Comparison of ENCODE assay signal across 8 mouse cellular contexts in genomic region chr9:22259184-22260091, GRCm38 (mm10). TPM values are rescaled to one million over a fixed set of nuclear protein-coding genes. Genes with fewer than 3 reads are reported as not detected.
DNase-seq lines count a peak whose midpoint lies in the region; ATAC-seq and TF ChIP-seq lines count a peak whose summit lies in the region.

Gene Zfp599 (minus strand): TSS chr9:22259895.

- no peaks in the 10 kb centered on the region for H3K27me3 ChIP-seq in cerebellum, adult 2 months (ENCODE audit: control insufficient read depth, insufficient read depth, low read length)
- 0 out of 2 replicates have a peak, but pooled peaks cover 2% of the 10 kb centered on the region for H3K27me3 ChIP-seq in forebrain, embryonic 16.5 days (replicated peaks; ENCODE audit: control insufficient read depth, insufficient read depth, low read length)

- peak within 1 kb of the TSS; percentile 74 for H3K4me2 ChIP-seq in forebrain, embryonic 16.5 days (ENCODE audit: low read length)

- TF ChIP-seq POLR2A in cerebellum, adult 2 months (IDR thresholded peaks at IDR 0.05; ENCODE audit: borderline replicate concordance, insufficient read depth, low read length) = peak; percentile 43; the same call in 1 of the 2 replicates
- TF ChIP-seq POLR2A in lung, adult 2 months (IDR thresholded peaks at IDR 0.05; ENCODE audit: borderline replicate concordance, extremely low read depth, low read depth, low read length) = no peak

- peak within 1 kb of the TSS; percentile 86 for H3K9ac ChIP-seq in forebrain, embryonic 16.5 days (replicated peaks; ENCODE audit: low read depth, low read length)

- H3K4me1 ChIP-seq in cerebellum, adult 2 months (ENCODE audit: control insufficient read depth, insufficient read depth, low read length) = no peaks in the 10 kb centered on the region
- 0 out of 2 replicates have a peak, but pooled peaks cover 4% of the 10 kb centered on the region for H3K4me1 ChIP-seq in forebrain, embryonic 16.5 days (replicated peaks; ENCODE audit: control insufficient read depth, insufficient read depth, low read length)
- H3K4me1 ChIP-seq in lung, adult 2 months (ENCODE audit: control insufficient read depth, insufficient read depth, low read length) = no peaks in the 10 kb centered on the region

- under 1% methylated on average over 35 of the region's 35 CpGs for WGBS in cerebellum, adult 2 months
- WGBS in forebrain, embryonic 16.5 days = under 1% methylated on average over 35 of the region's 35 CpGs
- under 1% methylated on average over 35 of the region's 35 CpGs for WGBS in lung, adult 2 months

- ATAC-seq in forebrain, embryonic 16.5 days = peak; percentile 94
- ATAC-seq in neutrophil, adult 5-6 weeks (ENCODE audit: extremely low read depth, insufficient number of reproducible peaks, low FRiP score, poor library complexity, severe bottlenecking) = peak; percentile 88

- no peaks in the 10 kb centered on the region; the same call in 1 of the 2 replicates for H3K9me3 ChIP-seq in forebrain, embryonic 16.5 days (ENCODE audit: control insufficient read depth, low read length)

- peak within 1 kb of the TSS; percentile 35 for H3K27ac ChIP-seq in cerebellum, adult 2 months (ENCODE audit: insufficient read depth, low read length)
- peak within 1 kb of the TSS; percentile 32; the same call in 1 of the 2 replicates for H3K27ac ChIP-seq in forebrain, embryonic 16.5 days (ENCODE audit: low read length)
- H3K27ac ChIP-seq in layer of hippocampus, adult 2 months = peak within 1 kb of the TSS; percentile 79

- TF ChIP-seq CTCF in cerebellum, adult 2 months (IDR thresholded peaks at IDR 0.05; ENCODE audit: borderline replicate concordance, insufficient read depth, low read depth, low read length) = no peak
- TF ChIP-seq CTCF in layer of hippocampus, adult 2 months (conservative IDR thresholded peaks at IDR 0.05) = no peak
- TF ChIP-seq CTCF in lung, adult 2 months (IDR thresholded peaks at IDR 0.05; ENCODE audit: insufficient read depth, low read length) = no peak

- H3K4me3 ChIP-seq in cerebellum, adult 2 months (replicated peaks; ENCODE audit: insufficient read depth, low read depth, low read length) = peak within 1 kb of the TSS; percentile 89
- H3K4me3 ChIP-seq in forebrain, embryonic 16.5 days (replicated peaks; ENCODE audit: low read length) = peak within 1 kb of the TSS; percentile 70
- H3K4me3 ChIP-seq in layer of hippocampus, adult 2 months = peak within 1 kb of the TSS; percentile 88
- H3K4me3 ChIP-seq in lung, adult 2 months (replicated peaks; ENCODE audit: extremely low read depth, low read depth, low read length) = peak within 1 kb of the TSS; percentile 69

- H3K36me3 ChIP-seq in forebrain, embryonic 16.5 days (ENCODE audit: control insufficient read depth, insufficient read depth) = peaks cover 10% of the 10 kb centered on the region

- DNase-seq in MEL-GATA-1-ER (ENCODE audit: extremely low read depth, low read depth) = peak; percentile 78
- peak; percentile 83 to 87 for DNase-seq in cerebellum, adult 2 months
- DNase-seq in heart, postnatal 4 days = peak; percentile 74
- peak; percentile 58 to 76 for DNase-seq in layer of hippocampus, adult 2 months (ENCODE audit: low spot score in 2 of 2)
- DNase-seq in lung, adult 2 months = peak; percentile 59
- DNase-seq in thymus, adult 18-20 months = peak; percentile 56 to 75

RNA-seq across cellular contexts. Expression of gene Zfp599, which starts in this region (rescaled TPM):
- polyA plus RNA-seq in cerebellum, adult 2 months (2012; rRNA removed) = 2.8 and 3.2 TPM in 2 replicates
- 12.6 and 12.9 TPM in 2 replicates for polyA plus RNA-seq in forebrain, embryonic 16.5 days (2015; fragmentation: Nextera tagmentation; extraction: Ambion mirVana)
- 1 to 10 TPM; 2.0 to 2.5 TPM for total RNA-seq in heart, postnatal 4 days (2021)
- 1 to 10 TPM; 6.4 to 6.7 TPM for total RNA-seq in layer of hippocampus, adult 2 months (2021)
- polyA plus RNA-seq in lung, adult 2 months (2012; rRNA removed) = 0.09 and 0.18 TPM in 2 replicates
- 1.6 and 1.7 TPM in 2 replicates for total RNA-seq in neutrophil, adult 5-6 weeks (2017)

Comparison
In these comparisons a context has a peak if more than half of its experiments do, and no peak if none do; other contexts are left out.
1. Peak in every context shown above with its lines: DNase-seq, ATAC-seq, H3K4me3 ChIP-seq and H3K27ac ChIP-seq.
2. Peak in DNase-seq and H3K4me3 ChIP-seq in lung, adult 2 months; RNA of the gene not detected or under 1 TPM.